Mouse (Mus musculus) G1E (cell line): ENCODE data around the gene Gabrg3. TPM values are rescaled to one million over a fixed set of nuclear protein-coding genes. Genes with fewer than 3 reads are reported as not detected.

Experiments used
- ATAC-seq: 2 replicates; pipeline ENCODE4 v1.8.0; 2016; ENCODE audit warnings: mild to moderate bottlenecking; ENCODE audit not compliant: insufficient number of reproducible peaks, poor library complexity, low FRiP score, severe bottlenecking; ENCODE audit errors: extremely low read depth
- DNase-seq: peaks from one replicate; pipeline ENCODE4 v3.0.0; 2012; ENCODE audit warnings: low spot score
- H3K27me3 ChIP-seq: 2 replicates; pipeline ENCODE4 v1.6.1; 2012; ENCODE audit warnings: mild to moderate bottlenecking, low read length, inconsistent platforms; ENCODE audit not compliant: insufficient read depth
- H3K36me3 ChIP-seq: replicated peaks from 2 replicates; pipeline ENCODE3; 2012; ENCODE audit warnings: mild to moderate bottlenecking, inconsistent platforms
- H3K4me1 ChIP-seq: 2 replicates; pipeline ENCODE4 v1.6.1; 2012; ENCODE audit warnings: low read depth, low read length, inconsistent platforms, mixed read lengths; ENCODE audit not compliant: insufficient read depth
- H3K4me3 ChIP-seq: 2 replicates; pipeline ENCODE4 v1.5.1; 2012; ENCODE audit warnings: low read depth, mild to moderate bottlenecking, inconsistent platforms, low read length, moderate library complexity, mixed read lengths
- H3K9me3 ChIP-seq: replicated peaks from 2 replicates; pipeline ENCODE4 v1.6.1; 2012; ENCODE audit warnings: inconsistent platforms
- CTCF ChIP-seq: IDR thresholded peaks from 2 replicates; pipeline ENCODE4 v1.5.1; 2012; ENCODE audit warnings: low read depth, low read length, inconsistent platforms, mixed read lengths
- GATA1 ChIP-seq: IDR thresholded peaks from 2 replicates; pipeline ENCODE4 v1.6.1; 2012; ENCODE audit warnings: borderline replicate concordance, low read length, inconsistent platforms, mixed read lengths
- GATA2 ChIP-seq: IDR thresholded peaks from 2 replicates; pipeline ENCODE4 v1.6.1; 2012; ENCODE audit warnings: low read depth, low read length, inconsistent platforms, borderline replicate concordance
- POLR2AphosphoS5 ChIP-seq: IDR thresholded peaks from 2 replicates; pipeline ENCODE4 v1.6.1; 2012; ENCODE audit warnings: low read depth, low read length, inconsistent platforms; ENCODE audit not compliant: insufficient replicate concordance
- TAL1 ChIP-seq: conservative IDR thresholded peaks from 2 replicates; pipeline ENCODE4 v1.6.1; 2012; ENCODE audit warnings: low read depth, low read length, inconsistent platforms, mixed read lengths
- polyA plus RNA-seq: library from polyadenylated mRNA; stranded (reverse); fragments of >175 nt; gene quantifications from 2 replicates; pipeline ENCODE4 v1.2.3, GENCODE M21; 2012
- total RNA-seq, 2 experiments: library from RNA; stranded (forward) in 1 of 2; stranded (reverse) in 1 of 2; fragments of 200-1000 nt in 1 of 2; fragments of >200 nt in 1 of 2; fragmentation: Nextera tagmentation in 1 of 2; gene quantifications; 2 replicates each; pipeline ENCODE4 v1.2.3; 2014 to 2017

The Gabrg3 gene
- total and polyA plus RNA-seq, 3 experiments: 0.27 TPM; not detected in 2

DNA sequence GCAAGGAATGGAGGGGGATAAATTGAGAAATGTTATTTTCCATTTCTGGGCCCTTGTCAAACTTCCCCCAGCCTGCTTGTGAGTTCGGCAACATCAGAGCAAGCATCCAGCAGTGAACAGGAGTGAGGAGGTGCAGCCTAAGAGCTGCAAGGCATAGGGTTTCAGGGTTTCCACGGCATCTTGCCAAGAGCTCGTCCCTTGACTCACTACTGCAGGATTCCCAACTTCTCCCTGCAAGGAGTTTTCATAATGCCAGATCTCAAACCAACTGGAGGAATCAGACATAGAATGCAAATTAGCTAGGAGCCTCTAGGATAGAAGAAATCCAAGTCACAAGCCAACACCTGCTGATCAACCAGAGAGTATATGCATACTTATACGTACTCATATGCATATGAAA, 254.0 kb downstream of the Gabrg3 start:
- Histone ChIP-seq H3K36me3 (no peaks in the 10 kb centered on the region), H3K9me3 (peaks cover 14% of the 10 kb centered on the region), H3K4me3 (no peak overlapping the region), H3K27me3 (no peaks in the 10 kb centered on the region), H3K4me1 (no peaks in the 10 kb centered on the region)
- TF ChIP-seq GATA1: no peak
- TF ChIP-seq CTCF: no peak
- TF ChIP-seq GATA2: no peak
- no peak for TF ChIP-seq POLR2AphosphoS5
- TF ChIP-seq TAL1: no peak
- no peak for ATAC-seq
- DNase-seq: no peak

DNA sequence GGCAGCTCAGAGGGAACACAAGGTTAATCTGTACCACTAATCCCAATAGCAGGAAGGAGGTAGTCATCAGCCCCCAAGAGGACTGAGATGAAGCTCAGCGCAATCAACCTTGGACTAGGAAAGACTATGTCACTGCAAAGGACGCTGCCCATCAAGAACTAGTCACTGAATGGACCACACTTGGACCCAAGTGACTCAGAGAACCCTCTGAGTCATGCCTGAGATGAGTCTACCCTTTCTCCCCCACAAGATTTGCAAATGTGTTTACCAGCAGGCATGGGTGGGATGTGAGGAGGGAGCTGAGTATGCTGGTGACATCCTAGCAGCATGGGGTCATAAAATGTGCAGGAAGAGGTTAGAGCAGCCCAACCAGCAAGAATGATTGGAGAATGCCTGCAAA, 254.5 kb downstream of the Gabrg3 start:
- no peak for TF ChIP-seq TAL1
- TF ChIP-seq GATA1: no peak
- TF ChIP-seq POLR2AphosphoS5: no peak
- TF ChIP-seq CTCF: no peak
- Histone ChIP-seq H3K4me1 (no peaks in the 10 kb centered on the region), H3K9me3 (peaks cover 13% of the 10 kb centered on the region), H3K36me3 (no peaks in the 10 kb centered on the region), H3K4me3 (no peak overlapping the region), H3K27me3 (no peaks in the 10 kb centered on the region)
- no peak for DNase-seq
- no peak for ATAC-seq

DNA sequence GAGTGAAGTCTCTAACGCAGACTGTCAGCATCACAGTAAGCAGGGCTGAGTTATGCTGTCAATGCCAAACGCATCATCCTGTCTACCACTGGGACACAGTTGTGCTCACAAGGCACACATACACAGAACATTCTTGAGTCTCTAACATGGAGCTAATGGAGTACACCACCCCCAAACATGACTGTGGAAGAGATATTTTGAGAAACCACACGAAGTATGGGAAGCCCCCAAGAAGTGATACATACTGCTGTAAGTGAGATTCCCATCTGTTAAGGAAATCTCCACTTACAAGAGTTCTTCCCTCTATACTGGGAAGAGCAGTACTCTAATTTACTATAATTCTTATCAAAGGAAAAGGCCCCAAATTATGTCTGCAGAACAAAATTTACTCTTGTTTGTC, 286.9 kb downstream of the Gabrg3 start:
- DNase-seq (no peak), ATAC-seq (no peak)
- Histone ChIP-seq H3K4me3 (no peak overlapping the region), H3K36me3 (no peaks in the 10 kb centered on the region), H3K9me3 (0 out of 2 replicates have a peak, but pooled peaks cover 2% of the 10 kb centered on the region), H3K27me3 (no peaks in the 10 kb centered on the region), H3K4me1 (no peaks in the 10 kb centered on the region)
- TF ChIP-seq GATA1: no peak
- TF ChIP-seq POLR2AphosphoS5: no peak
- TF ChIP-seq CTCF: no peak
- TF ChIP-seq TAL1: no peak
- TF ChIP-seq GATA2: no peak

DNA sequence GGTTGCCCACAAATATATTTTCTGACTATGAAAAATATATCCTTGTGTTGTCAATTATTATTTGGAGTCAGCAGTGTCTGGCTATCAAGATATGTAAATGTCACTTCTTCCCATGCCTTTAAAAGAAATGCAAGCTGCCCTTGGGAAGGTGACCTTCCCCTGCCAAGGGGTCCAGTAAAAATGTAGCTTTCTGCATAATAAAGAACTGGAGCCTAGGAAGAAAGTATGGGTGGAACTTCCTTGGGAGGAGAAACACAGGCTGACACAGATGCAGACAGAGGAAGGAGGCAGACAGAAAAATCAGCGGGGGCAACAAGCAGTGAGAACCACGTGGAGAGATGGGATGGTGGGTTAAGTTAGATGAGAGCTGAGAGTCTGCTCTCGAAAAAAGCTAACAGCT, 304.9 kb downstream of the Gabrg3 start:
- Histone ChIP-seq H3K4me3 (no peak overlapping the region), H3K9me3 (peaks cover 8% of the 10 kb centered on the region), H3K36me3 (no peaks in the 10 kb centered on the region), H3K4me1 (no peaks in the 10 kb centered on the region), H3K27me3 (no peaks in the 10 kb centered on the region)
- ATAC-seq (no peak), DNase-seq (no peak)
- TF ChIP-seq GATA1 (no peak), TAL1 (no peak), POLR2AphosphoS5 (no peak), CTCF (no peak), GATA2 (no peak)

DNA sequence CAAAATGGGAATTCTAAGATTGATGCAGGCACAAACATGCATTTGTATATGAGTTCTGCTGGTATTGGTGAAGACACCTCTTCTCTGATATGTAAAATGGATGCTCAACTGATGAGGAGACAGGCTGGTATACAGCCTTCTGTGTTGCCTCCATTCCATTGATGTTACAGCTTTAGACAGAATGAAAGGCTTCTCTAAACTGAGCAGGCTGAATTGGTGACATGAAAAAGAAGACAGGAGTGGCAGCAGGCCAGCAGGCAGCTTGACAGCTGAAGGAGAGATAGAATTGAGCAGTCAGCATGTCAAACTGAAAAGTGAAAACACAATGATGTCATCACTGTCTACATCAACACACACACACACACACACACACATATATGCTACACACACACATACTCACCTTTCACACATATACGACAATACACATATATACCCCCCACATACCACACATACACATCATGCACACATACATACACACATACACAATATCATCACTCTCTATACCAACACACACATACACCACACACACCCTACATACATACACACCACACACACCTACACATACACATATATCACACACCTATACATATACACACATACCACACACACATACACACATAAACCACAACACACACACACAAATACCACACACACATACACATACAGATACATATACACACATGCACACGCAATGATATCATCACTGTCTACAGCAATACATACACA, 315.4 kb downstream of the Gabrg3 start:
- Histone ChIP-seq H3K4me1 (no peaks in the 10 kb centered on the region), H3K4me3 (no peak overlapping the region), H3K36me3 (no peaks in the 10 kb centered on the region), H3K27me3 (no peaks in the 10 kb centered on the region), H3K9me3 (peaks cover 2% of the 10 kb centered on the region)
- TF ChIP-seq GATA2 (no peak), TAL1 (no peak), CTCF (no peak), POLR2AphosphoS5 (no peak), GATA1 (no peak)
- DNase-seq: no peak
- no peak for ATAC-seq

DNA sequence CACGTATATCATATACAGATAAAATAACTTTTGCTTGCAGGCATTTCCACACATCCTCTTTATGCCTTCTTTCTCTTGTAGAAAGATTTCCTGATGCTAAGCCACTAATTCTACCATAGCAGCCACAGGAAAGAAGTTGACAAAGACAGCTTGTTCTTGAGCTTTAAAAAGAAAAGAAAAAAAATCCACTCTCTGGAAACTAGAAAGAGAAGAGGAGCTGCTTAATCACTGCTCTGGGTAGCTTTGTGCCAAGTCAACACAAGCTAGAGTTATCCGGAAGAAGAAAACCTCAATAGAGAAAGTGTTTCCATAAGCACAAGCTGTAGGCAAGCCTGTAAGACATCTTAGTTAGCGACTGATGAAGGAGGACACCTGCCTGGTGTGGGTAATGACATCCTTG, 321.6 kb downstream of the Gabrg3 start:
- Histone ChIP-seq H3K9me3 (peaks cover 7% of the 10 kb centered on the region; the same call in 1 of the 2 replicates), H3K27me3 (no peaks in the 10 kb centered on the region), H3K36me3 (no peaks in the 10 kb centered on the region), H3K4me1 (no peaks in the 10 kb centered on the region), H3K4me3 (no peak overlapping the region)
- ATAC-seq: no peak
- no peak for DNase-seq
- no peak for TF ChIP-seq CTCF

DNA sequence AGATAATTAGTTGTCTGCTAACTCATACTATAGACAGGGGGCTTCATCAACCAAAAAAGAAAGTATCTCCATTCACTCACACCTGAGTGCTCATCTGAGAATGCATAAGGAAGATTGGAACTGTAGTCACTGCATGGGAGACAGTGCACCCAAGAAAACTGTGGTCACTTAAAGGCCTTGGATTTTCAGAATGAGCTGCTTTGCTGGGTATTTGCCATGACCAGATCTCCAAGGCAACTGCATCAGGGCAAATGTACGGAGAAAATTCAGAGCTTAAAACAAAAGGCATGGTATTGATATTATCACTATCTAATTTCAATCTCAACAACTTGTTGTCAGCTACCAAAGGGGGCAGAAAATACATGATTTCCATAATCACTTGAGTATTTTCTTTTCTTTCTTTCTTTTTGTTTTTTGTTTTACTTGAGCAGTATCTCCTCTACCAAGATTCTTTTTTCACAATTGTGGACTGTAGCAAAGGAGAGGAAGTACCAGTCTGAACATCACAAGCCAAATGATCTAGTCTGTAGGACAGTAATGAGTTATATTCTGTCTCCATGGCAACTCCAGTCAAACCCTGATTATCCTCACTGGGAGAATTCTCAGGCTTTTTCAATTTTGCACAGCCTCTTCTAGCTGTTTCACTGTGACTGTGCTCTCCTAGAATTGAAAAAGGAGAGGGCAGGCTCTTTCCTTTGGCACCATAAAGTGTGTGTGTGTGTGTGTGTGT, 335.9 kb downstream of the Gabrg3 start:
- H3K36me3 ChIP-seq: no peaks in the 10 kb centered on the region
- DNase-seq: no peak
- no peak for ATAC-seq
- TF ChIP-seq GATA1: no peak
- no peak for TF ChIP-seq CTCF
- no peak for TF ChIP-seq TAL1
- no peak for TF ChIP-seq POLR2AphosphoS5
- TF ChIP-seq GATA2: no peak
- no peak overlapping the region for H3K4me3 ChIP-seq
- H3K27me3 ChIP-seq: no peaks in the 10 kb centered on the region
- no peaks in the 10 kb centered on the region for H3K4me1 ChIP-seq
- H3K9me3 ChIP-seq: peaks cover 9% of the 10 kb centered on the region
